Mouse (Mus musculus): Measurements from ENCODE around the gene Proca1. TPM values are rescaled to one million over a fixed set of nuclear protein-coding genes. Genes with fewer than 3 reads are reported as not detected.

Gene Proca1
- polyA plus RNA-seq, 1 experiment = 7.6 TPM

GRCm38 (mm10) chr11:78188331-78189233 lies 4.6 kb upstream of the Proca1 start, which contains the start of gene Rab34:
Gene Rab34, plus strand, starts transcription at chr11:78188430.
- no peaks in the 10 kb centered on the region for H3K27me3 ChIP-seq (ENCODE audit: control insufficient read depth, insufficient read depth, low read length, poor library complexity, severe bottlenecking)
- H3K4me1 ChIP-seq (ENCODE audit: control insufficient read depth, insufficient read depth, low read length) = peaks cover 2% of the 10 kb centered on the region
- peak within 1 kb of the TSS; percentile 81 for H3K27ac ChIP-seq (ENCODE audit: insufficient read depth, low read length)
- H3K4me3 ChIP-seq (ENCODE audit: low read depth, low read length) = peak within 1 kb of the TSS; percentile 90
- no peaks in the 10 kb centered on the region for H3K9me3 ChIP-seq (replicated peaks; ENCODE audit: control insufficient read depth, insufficient read depth, low read length, poor library complexity, severe bottlenecking)
- peak within 1 kb of the TSS; percentile 90 for H3K9ac ChIP-seq (ENCODE audit: low read depth, poor library complexity, severe bottlenecking)
- H3K36me3 ChIP-seq (ENCODE audit: control insufficient read depth, insufficient read depth, low read length, poor library complexity, severe bottlenecking) = peaks cover 2% of the 10 kb centered on the region; the same call in 1 of the 2 replicates
- TF ChIP-seq EP300 (IDR thresholded peaks at IDR 0.05; ENCODE audit: insufficient read depth, low read depth, low read length) (0 out of 2 replicates have a peak, but pooled peaks have one; percentile 5), POLR2A (IDR thresholded peaks at IDR 0.05; ENCODE audit: insufficient read depth, low read length) (no peak), CTCF (IDR thresholded peaks at IDR 0.05; ENCODE audit: low read depth, low read length) (no peak)

- Histone ChIP-seq H3K4me3 (ENCODE audit: low read depth, low read length) (peak overlapping the region; percentile 90), H3K27me3 (ENCODE audit: control insufficient read depth, insufficient read depth, low read length, poor library complexity, severe bottlenecking) (no peaks in the 10 kb centered on the region), H3K9ac (ENCODE audit: low read depth, poor library complexity, severe bottlenecking) (peak overlapping the region; percentile 90), H3K4me1 (ENCODE audit: control insufficient read depth, insufficient read depth, low read length) (peaks cover 2% of the 10 kb centered on the region), H3K9me3 (replicated peaks; ENCODE audit: control insufficient read depth, insufficient read depth, low read length, poor library complexity, severe bottlenecking) (no peaks in the 10 kb centered on the region), H3K36me3 (ENCODE audit: control insufficient read depth, insufficient read depth, low read length, poor library complexity, severe bottlenecking) (peaks cover 2% of the 10 kb centered on the region; the same call in 1 of the 2 replicates), H3K27ac (ENCODE audit: insufficient read depth, low read length) (peak overlapping the region; percentile 74)
- TF ChIP-seq CTCF (IDR thresholded peaks at IDR 0.05; ENCODE audit: low read depth, low read length) (no peak), EP300 (IDR thresholded peaks at IDR 0.05; ENCODE audit: insufficient read depth, low read depth, low read length) (peak; percentile 83), POLR2A (IDR thresholded peaks at IDR 0.05; ENCODE audit: insufficient read depth, low read length) (peak; percentile 75)
Observed at GRCm38 (mm10) chr11:78189234-78190040, 3.8 kb upstream of the Proca1 start.

- H3K9me3 ChIP-seq (replicated peaks; ENCODE audit: control insufficient read depth, insufficient read depth, low read length, poor library complexity, severe bottlenecking) = no peaks in the 10 kb centered on the region
- H3K4me1 ChIP-seq (ENCODE audit: control insufficient read depth, insufficient read depth, low read length) = peaks cover 2% of the 10 kb centered on the region
- no peaks in the 10 kb centered on the region for H3K27me3 ChIP-seq (ENCODE audit: control insufficient read depth, insufficient read depth, low read length, poor library complexity, severe bottlenecking)
- H3K4me3 ChIP-seq (ENCODE audit: low read depth, low read length) = peak overlapping the region; percentile 90
- H3K36me3 ChIP-seq (ENCODE audit: control insufficient read depth, insufficient read depth, low read length, poor library complexity, severe bottlenecking) = peaks cover 2% of the 10 kb centered on the region; the same call in 1 of the 2 replicates
- TF ChIP-seq POLR2A (IDR thresholded peaks at IDR 0.05; ENCODE audit: insufficient read depth, low read length) = no peak
- TF ChIP-seq CTCF (IDR thresholded peaks at IDR 0.05; ENCODE audit: low read depth, low read length) = no peak
- peak overlapping the region; percentile 74 for H3K27ac ChIP-seq (ENCODE audit: insufficient read depth, low read length)
- peak overlapping the region; percentile 90; the same call in 1 of the 2 replicates for H3K9ac ChIP-seq (ENCODE audit: low read depth, poor library complexity, severe bottlenecking)
Observed at GRCm38 (mm10) chr11:78190041-78190440, 3.2 kb upstream of the Proca1 start.

- H3K9ac ChIP-seq (ENCODE audit: low read depth, poor library complexity, severe bottlenecking) = peak overlapping the region; percentile 44
- peak overlapping the region; percentile 36; the same call in 1 of the 2 replicates for H3K27ac ChIP-seq (ENCODE audit: insufficient read depth, low read length)
- H3K27me3 ChIP-seq (ENCODE audit: control insufficient read depth, insufficient read depth, low read length, poor library complexity, severe bottlenecking) = no peaks in the 10 kb centered on the region
- TF ChIP-seq EP300 (IDR thresholded peaks at IDR 0.05; ENCODE audit: insufficient read depth, low read depth, low read length) (no peak), CTCF (IDR thresholded peaks at IDR 0.05; ENCODE audit: low read depth, low read length) (no peak), POLR2A (IDR thresholded peaks at IDR 0.05; ENCODE audit: insufficient read depth, low read length) (no peak)
- H3K36me3 ChIP-seq (ENCODE audit: control insufficient read depth, insufficient read depth, low read length, poor library complexity, severe bottlenecking) = peaks cover 2% of the 10 kb centered on the region; the same call in 1 of the 2 replicates
- H3K9me3 ChIP-seq (replicated peaks; ENCODE audit: control insufficient read depth, insufficient read depth, low read length, poor library complexity, severe bottlenecking) = no peaks in the 10 kb centered on the region
- peak overlapping the region; percentile 88 for H3K4me3 ChIP-seq (ENCODE audit: low read depth, low read length)
- peaks cover 2% of the 10 kb centered on the region for H3K4me1 ChIP-seq (ENCODE audit: control insufficient read depth, insufficient read depth, low read length)
Observed at GRCm38 (mm10) chr11:78194411-78195100, 1.4 kb downstream of the Proca1 start.

GRCm38 (mm10) chr11:78195101-78195863 lies 2.1 kb downstream of the Proca1 start:
- Histone ChIP-seq H3K4me1 (ENCODE audit: control insufficient read depth, insufficient read depth, low read length) (no peaks in the 10 kb centered on the region), H3K9me3 (replicated peaks; ENCODE audit: control insufficient read depth, insufficient read depth, low read length, poor library complexity, severe bottlenecking) (no peaks in the 10 kb centered on the region), H3K27me3 (ENCODE audit: control insufficient read depth, insufficient read depth, low read length, poor library complexity, severe bottlenecking) (no peaks in the 10 kb centered on the region), H3K9ac (ENCODE audit: low read depth, poor library complexity, severe bottlenecking) (peak overlapping the region; percentile 44), H3K4me3 (ENCODE audit: low read depth, low read length) (peak overlapping the region; percentile 88), H3K27ac (ENCODE audit: insufficient read depth, low read length) (0 out of 2 replicates have a peak overlapping the region, but pooled peaks have one; percentile 18), H3K36me3 (ENCODE audit: control insufficient read depth, insufficient read depth, low read length, poor library complexity, severe bottlenecking) (peaks cover 2% of the 10 kb centered on the region; the same call in 1 of the 2 replicates)
- TF ChIP-seq POLR2A (IDR thresholded peaks at IDR 0.05; ENCODE audit: insufficient read depth, low read length) (no peak), CTCF (IDR thresholded peaks at IDR 0.05; ENCODE audit: low read depth, low read length) (no peak), EP300 (IDR thresholded peaks at IDR 0.05; ENCODE audit: insufficient read depth, low read depth, low read length) (no peak)

All from ES-Bruce4 (cell line).